Mouse (Mus musculus): Measurements from ENCODE around the gene Frs2.

DNA sequence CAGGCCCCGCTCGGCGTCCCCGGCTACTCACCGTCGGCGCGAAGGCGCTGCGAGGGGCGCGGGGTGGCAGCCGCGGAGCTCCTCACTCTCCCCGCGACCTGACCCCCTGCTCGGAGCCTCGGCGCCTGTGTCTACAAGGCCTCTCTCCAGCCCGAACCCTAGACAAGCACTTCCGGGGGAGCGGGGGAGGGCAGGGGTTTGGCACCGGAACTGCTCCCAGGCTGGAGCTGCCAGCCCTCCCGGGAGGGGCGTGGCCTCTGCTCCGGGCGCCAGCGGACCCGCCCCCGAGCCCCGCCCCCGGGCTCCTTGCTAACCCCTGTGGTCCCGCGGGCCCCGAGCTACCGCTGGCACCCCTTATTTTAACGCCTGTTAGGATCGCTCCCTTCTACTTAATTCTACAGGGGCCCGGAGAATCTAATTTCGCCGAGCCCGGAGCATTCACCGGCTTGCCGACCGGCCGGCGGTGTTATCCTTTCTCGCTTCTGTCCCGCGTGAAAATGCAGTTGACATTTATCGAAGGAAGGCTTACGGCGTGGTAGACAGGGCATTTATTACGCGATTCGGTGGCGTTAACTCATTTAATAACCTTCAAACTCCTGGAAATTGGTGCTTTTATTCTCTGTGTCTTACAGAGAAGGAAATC is at the start of gene Frs2:
- TF ChIP-seq CTCF (IDR thresholded peaks at IDR 0.05; ENCODE audit: extremely low read depth, insufficient read length, insufficient replicate concordance, low read depth, low read length): no peak
- peak; percentile 86 for TF ChIP-seq POLR2A (IDR thresholded peaks at IDR 0.05; ENCODE audit: low read depth, low read length)

All from small intestine, adult 2 months (tissue).